Mouse (Mus musculus) bone marrow macrophage, adult 2 months (primary cell): Measurements from ENCODE around the gene Tent5b.

Experiments
- CTCF ChIP-seq: IDR thresholded peaks from 2 replicates; pipeline ENCODE4 v1.5.1; 2012; ENCODE audit warnings: low read depth, mild to moderate bottlenecking, low read length, moderate library complexity
- POLR2A ChIP-seq: IDR thresholded peaks from 2 replicates; pipeline ENCODE4 v1.6.1; 2012; ENCODE audit warnings: mild to moderate bottlenecking, low read depth, low read length, borderline replicate concordance

DNA sequence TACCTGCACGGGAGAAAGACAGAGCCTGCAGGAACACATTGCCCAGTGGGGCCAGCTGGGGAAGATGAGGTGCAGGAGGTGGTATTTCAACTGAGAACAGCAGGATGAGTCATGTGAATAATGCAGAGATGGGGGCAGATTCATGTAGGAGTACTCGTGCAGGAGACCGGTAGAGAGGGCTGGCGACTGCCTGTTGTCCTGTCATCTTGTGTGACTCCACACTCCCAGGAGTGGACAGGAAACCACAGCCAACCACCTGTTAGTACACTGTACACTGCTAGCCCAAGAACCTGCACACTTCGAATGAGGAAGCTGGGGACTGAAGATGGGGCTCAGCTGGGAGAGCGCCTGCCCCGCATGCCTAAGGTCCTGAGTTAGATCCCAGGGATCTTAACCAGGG lies 21.6 kb downstream of the Tent5b start:
- TF ChIP-seq CTCF (no peak), POLR2A (no peak)
